Mouse (Mus musculus) forebrain, postnatal 0 days (tissue): ENCODE results near the gene Grm1. TPM values are rescaled to one million over a fixed set of nuclear protein-coding genes. Genes with fewer than 3 reads are reported as not detected.
"Not testable (repeated sequence)": the region's sequence is repeated elsewhere in the genome, so short reads cannot be mapped to it uniquely, and the experiment has no call there.

Experiments used
- ATAC-seq: fragments of 200-750 bp; cut with Nextera tagmentation; 2 replicates; pipeline ENCODE4 v1.8.0; 2017; ENCODE audit warnings: mild to moderate bottlenecking, moderate library complexity
- DNase-seq: peaks from one replicate; pipeline ENCODE4 v3.0.0-alpha.2; 2015
- H3K27ac ChIP-seq: fragments of 300-500 bp; sonication (generic); 2 replicates; pipeline ENCODE4 v1.5.1; 2014; ENCODE audit warnings: low read depth, mild to moderate bottlenecking, antibody characterized with exemption, low read length, moderate library complexity, mixed read lengths
- H3K27me3 ChIP-seq: fragments of 300-500 bp; sonication (generic); 2 replicates; pipeline ENCODE4 v1.6.1; 2014; ENCODE audit warnings: mild to moderate bottlenecking, low read length, mixed read lengths; ENCODE audit not compliant: insufficient read depth
- H3K36me3 ChIP-seq: fragments of 300-500 bp; sonication (generic); 2 replicates; pipeline ENCODE4 v1.6.1; 2014; ENCODE audit warnings: mild to moderate bottlenecking, moderate library complexity; ENCODE audit not compliant: insufficient read depth
- H3K4me1 ChIP-seq: fragments of 300-500 bp; sonication (generic); 2 replicates; pipeline ENCODE4 v1.6.1; 2014; ENCODE audit warnings: antibody characterized with exemption; ENCODE audit not compliant: insufficient read depth
- H3K4me2 ChIP-seq: fragments of 300-500 bp; sonication (generic); 2 replicates; pipeline ENCODE4 v1.6.1; 2014; ENCODE audit warnings: low read depth, mild to moderate bottlenecking, moderate library complexity
- H3K4me3 ChIP-seq: fragments of 300-500 bp; sonication (generic); 2 replicates; pipeline ENCODE4 v1.5.1; 2014; ENCODE audit warnings: low read depth, low read length, mixed read lengths
- H3K9ac ChIP-seq: fragments of 300-500 bp; sonication (generic); 2 replicates; pipeline ENCODE4 v1.6.1; 2014; ENCODE audit warnings: mild to moderate bottlenecking
- H3K9me3 ChIP-seq: fragments of 300-500 bp; sonication (generic); 2 replicates; pipeline ENCODE4 v1.6.1; 2016; ENCODE audit warnings: low read length
- CTCF ChIP-seq: sonication (generic); IDR thresholded peaks from 2 replicates; pipeline ENCODE4 v1.5.1; 2016; ENCODE audit warnings: antibody characterized with exemption, control low read depth, low read depth
- whole genome bisulfite sequencing: fragments of 180-500 bp; shearing (Covaris S2); extraction: QIAGEN DNeasy Blood & Tissue Kit; methylation state at CpG from one replicate; pipeline ENCODE4 v1.1.7; 2014; 5-methylcytosine and 5-hydroxymethylcytosine counted together
- polyA plus RNA-seq: library from polyadenylated mRNA; unstranded; fragments of >200 nt; fragmentation: Nextera tagmentation; extraction: Ambion mirVana; gene quantifications from 2 replicates; pipeline ENCODE4 v1.2.1, GENCODE M21; 2015
- total RNA-seq: library from RNA; depleted of rRNA; stranded (reverse); fragments of >200 nt; gene quantifications from 2 replicates; pipeline ENCODE4 v1.2.3, GENCODE M21; 2014

Grm1 gene
- total and polyA plus RNA-seq, 2 experiments from 2014 or later: 10.7 to 21.1 TPM

- DNase-seq: no peak
- Histone ChIP-seq H3K36me3 (no peaks in the 10 kb centered on the region), H3K9ac (no peak overlapping the region), H3K9me3 (no peaks in the 10 kb centered on the region), H3K27me3 (no peaks in the 10 kb centered on the region; the same call in 1 of the 2 replicates), H3K4me1 (no peaks in the 10 kb centered on the region), H3K27ac (no peak overlapping the region), H3K4me2 (peak overlapping the region; percentile 75), H3K4me3 (peak overlapping the region; percentile 46)
- 74% methylated on average over 8 of the region's 8 CpGs for WGBS
- ATAC-seq: no peak
- no peak for TF ChIP-seq CTCF
These were observed 2.6 kb downstream of the Grm1 start for GRCm38 (mm10) chr10:11079506-11079905.

DNA sequence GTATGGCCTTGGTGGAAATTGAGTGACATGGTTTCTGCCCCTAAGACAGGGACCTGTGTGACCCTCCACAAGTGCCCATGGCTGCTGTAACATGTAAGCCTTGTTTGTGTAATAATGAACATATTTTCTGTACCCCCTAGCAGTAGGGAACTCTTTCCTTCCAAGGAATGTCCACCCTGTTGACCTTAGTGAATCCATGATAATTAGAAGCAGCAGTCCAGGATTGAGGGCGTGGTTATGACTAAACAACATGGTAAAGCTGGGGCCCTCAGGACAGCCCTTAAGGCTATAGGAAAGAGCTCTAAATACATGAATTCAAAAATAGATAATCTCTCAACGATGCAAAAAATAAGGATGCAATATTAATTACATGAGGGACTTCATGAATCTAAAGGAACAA, 17.0 kb downstream of the Grm1 start:
- DNase-seq: no peak
- WGBS: 75% methylated on average over 2 of the region's 2 CpGs

GRCm38 (mm10) chr10:11061318-11062071, 20.7 kb downstream of the Grm1 start:
- H3K36me3 ChIP-seq: no peaks in the 10 kb centered on the region
- no peak for TF ChIP-seq CTCF
- 47% methylated on average over 10 of the region's 10 CpGs for WGBS
- no peaks in the 10 kb centered on the region for H3K4me1 ChIP-seq
- no peak overlapping the region for H3K4me3 ChIP-seq
- no peak overlapping the region for H3K27ac ChIP-seq
- no peaks in the 10 kb centered on the region for H3K9me3 ChIP-seq
- no peak overlapping the region for H3K9ac ChIP-seq
- H3K4me2 ChIP-seq: no peak overlapping the region
- DNase-seq (peak; percentile 88), ATAC-seq (peak; percentile 97)
- no peaks in the 10 kb centered on the region for H3K27me3 ChIP-seq

More for the DNA sequence above, 17.0 kb downstream of the Grm1 start:
- TF ChIP-seq CTCF: no peak
- Histone ChIP-seq H3K9me3 (no peaks in the 10 kb centered on the region), H3K36me3 (no peaks in the 10 kb centered on the region), H3K27ac (no peak overlapping the region), H3K4me3 (no peak overlapping the region), H3K27me3 (no peaks in the 10 kb centered on the region), H3K9ac (no peak overlapping the region), H3K4me1 (no peaks in the 10 kb centered on the region), H3K4me2 (no peak overlapping the region)
- ATAC-seq: no peak

- Histone ChIP-seq H3K36me3 (no peaks in the 10 kb centered on the region), H3K27me3 (no peaks in the 10 kb centered on the region), H3K9me3 (no peaks in the 10 kb centered on the region), H3K4me1 (no peaks in the 10 kb centered on the region), H3K4me3 (no peak overlapping the region), H3K27ac (no peak overlapping the region), H3K4me2 (no peak overlapping the region), H3K9ac (no peak overlapping the region)
- ATAC-seq (no peak), DNase-seq (peak; percentile 4)
- no peak for TF ChIP-seq CTCF
- WGBS: 72% methylated on average over 7 of the region's 7 CpGs
These were observed 32.8 kb downstream of the Grm1 start for GRCm38 (mm10) chr10:11049361-11049760.

- not testable (repeated sequence) for H3K4me1 ChIP-seq, H3K27ac ChIP-seq, H3K4me2 ChIP-seq, ATAC-seq, H3K36me3 ChIP-seq, H3K27me3 ChIP-seq, DNase-seq, H3K4me3 ChIP-seq, H3K9ac ChIP-seq, H3K9me3 ChIP-seq
- 73% methylated on average over 13 of the region's 13 CpGs for WGBS
These were observed 36.7 kb downstream of the Grm1 start for GRCm38 (mm10) chr10:11045421-11045820.

DNA sequence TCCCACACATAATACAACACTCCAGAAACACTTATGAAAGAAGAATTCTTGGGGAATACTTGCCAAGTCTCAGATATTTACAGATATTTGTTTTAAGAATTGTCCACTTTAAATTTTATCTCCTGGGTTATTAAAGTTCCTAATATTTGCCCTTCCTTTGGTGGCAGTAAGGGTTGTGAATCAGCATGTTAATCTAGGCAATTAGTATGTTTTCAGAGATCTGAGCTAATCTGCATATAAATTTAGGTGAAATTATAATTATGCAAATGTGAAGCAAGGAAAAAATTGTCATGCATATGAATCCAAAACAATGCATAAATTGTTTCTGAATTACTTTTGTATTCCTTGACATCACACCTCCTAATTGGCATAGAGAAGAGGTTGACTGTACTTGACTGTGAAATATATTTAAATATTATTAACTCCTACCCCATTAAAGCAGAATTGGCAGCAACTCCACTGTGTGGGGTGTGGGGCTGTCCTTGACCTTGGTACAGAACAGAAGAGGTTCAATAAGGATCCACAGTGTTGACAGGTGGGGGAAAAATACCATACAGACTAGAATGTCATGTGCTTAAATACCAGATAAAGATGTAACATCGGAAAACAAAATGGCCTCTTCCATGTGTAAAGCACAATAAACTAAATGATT, 37.6 kb downstream of the Grm1 start:
- no peak overlapping the region for H3K27ac ChIP-seq
- H3K9me3 ChIP-seq: no peaks in the 10 kb centered on the region
- TF ChIP-seq CTCF: no peak
- H3K4me2 ChIP-seq: no peak overlapping the region
- no peaks in the 10 kb centered on the region for H3K36me3 ChIP-seq
- H3K27me3 ChIP-seq: no peaks in the 10 kb centered on the region
- DNase-seq (no peak), ATAC-seq (peak; percentile 50; the same call in 1 of the 2 replicates)
- no peaks in the 10 kb centered on the region for H3K4me1 ChIP-seq
- WGBS: 54% methylated on average over 1 of the region's 1 CpGs
- no peak overlapping the region for H3K9ac ChIP-seq
- no peak overlapping the region for H3K4me3 ChIP-seq

- no peak overlapping the region for H3K9ac ChIP-seq
- H3K27ac ChIP-seq: no peak overlapping the region
- ATAC-seq (no peak), DNase-seq (no peak)
- no peaks in the 10 kb centered on the region for H3K9me3 ChIP-seq
- no peak overlapping the region for H3K4me3 ChIP-seq
- no peak overlapping the region for H3K4me2 ChIP-seq
- TF ChIP-seq CTCF: no peak
- H3K36me3 ChIP-seq: no peaks in the 10 kb centered on the region
- no peaks in the 10 kb centered on the region for H3K27me3 ChIP-seq
- H3K4me1 ChIP-seq: no peaks in the 10 kb centered on the region
These were observed 42.8 kb downstream of the Grm1 start for GRCm38 (mm10) chr10:11039323-11039722.
